Mouse (Mus musculus) urinary bladder, postnatal 14 days (tissue): ENCODE measurements around the gene Fam208b.
A peak's percentile ranks its signal among the peaks of the same experiment; 100 is the strongest.
"Not testable (repeated sequence)": the region's sequence is repeated elsewhere in the genome, so short reads cannot be mapped to it uniquely, and the experiment has no call there.

ENCODE experiments used
- DNase-seq: peaks from one replicate; pipeline ENCODE4 v3.0.0; 2021; ENCODE audit warnings: low spot score

The Fam208b gene

GRCm38 (mm10) chr13:3563953-3564352 is 47.0 kb downstream of the Fam208b start:
- DNase-seq, result no peak

- no peak for DNase-seq
These were observed 47.8 kb downstream of the Fam208b start for GRCm38 (mm10) chr13:3563130-3563529.

- DNase-seq, result no peak
These were observed 63.1 kb downstream of the Fam208b start for GRCm38 (mm10) chr13:3547856-3548255.

- peak; percentile 23 for DNase-seq
These were observed 63.5 kb downstream of the Fam208b start for GRCm38 (mm10) chr13:3547410-3547809.

- no peak for DNase-seq
These were observed 66.0 kb downstream of the Fam208b start for GRCm38 (mm10) chr13:3544925-3545324.

- no peak for DNase-seq
These were observed 66.6 kb downstream of the Fam208b start for GRCm38 (mm10) chr13:3544077-3544874.

- DNase-seq, result no peak
These were observed 69.6 kb downstream of the Fam208b start for GRCm38 (mm10) chr13:3541159-3541782.

- DNase-seq, result no peak
These were observed 70.7 kb downstream of the Fam208b start for GRCm38 (mm10) chr13:3540166-3540565.

GRCm38 (mm10) chr13:3538969-3539562 is 71.8 kb downstream of the Fam208b start:
- no peak for DNase-seq

- DNase-seq, result peak; percentile 75
These were observed 72.5 kb downstream of the Fam208b start for GRCm38 (mm10) chr13:3538223-3538968.

- DNase-seq, result peak; percentile 95
These were observed 73.2 kb downstream of the Fam208b start, which contains the start of gene Gdi2 for GRCm38 (mm10) chr13:3537594-3538222. Gdi2 (plus strand) TSS chr13:3538063.

GRCm38 (mm10) chr13:3534146-3534545 is 76.8 kb downstream of the Fam208b start:
- DNase-seq, result no peak

GRCm38 (mm10) chr13:3532451-3532850 is 78.5 kb downstream of the Fam208b start:
- DNase-seq, result no peak

GRCm38 (mm10) chr13:3531692-3532320 is 79.1 kb downstream of the Fam208b start:
- DNase-seq, result no peak

GRCm38 (mm10) chr13:3531176-3531575 is 79.7 kb downstream of the Fam208b start:
- DNase-seq, result not testable (repeated sequence)

- no peak for DNase-seq
These were observed 80.5 kb downstream of the Fam208b start for GRCm38 (mm10) chr13:3530451-3530850.

- DNase-seq, result no peak
These were observed 84.6 kb downstream of the Fam208b start for GRCm38 (mm10) chr13:3526328-3526727.

- DNase-seq, result no peak
These were observed 85.3 kb downstream of the Fam208b start for GRCm38 (mm10) chr13:3525611-3526051.

GRCm38 (mm10) chr13:3523946-3524345 is 87.0 kb downstream of the Fam208b start:
- no peak for DNase-seq

- peak; percentile 21 for DNase-seq
These were observed 87.4 kb downstream of the Fam208b start for GRCm38 (mm10) chr13:3523459-3523858.

- not testable (repeated sequence) for DNase-seq
These were observed 90.9 kb downstream of the Fam208b start for GRCm38 (mm10) chr13:3519994-3520393.
